Mouse (Mus musculus) intestine, embryonic 14.5 days (tissue): ENCODE results near the gene Dnajb6. TPM values are rescaled to one million over a fixed set of nuclear protein-coding genes. Genes with fewer than 3 reads are reported as not detected.

Experiments
- ATAC-seq: fragments of 200-750 bp; cut with Nextera tagmentation; replicated peaks from 2 replicates; pipeline ENCODE4 v1.8.0; 2017; ENCODE audit warnings: low read depth, moderate number of reproducible peaks, moderate TSS enrichment, moderate library complexity; ENCODE audit not compliant: low FRiP score, low TSS enrichment
- DNase-seq: peaks from one replicate; pipeline ENCODE4 v3.0.0-alpha.2; 2018; ENCODE audit warnings: low spot score
- H3K27ac ChIP-seq: fragments of 300-500 bp; sonication (generic); 2 replicates; pipeline ENCODE4 v1.5.1; 2014; ENCODE audit warnings: low read depth, mild to moderate bottlenecking, control low read depth
- H3K27me3 ChIP-seq: fragments of 300-500 bp; sonication (generic); replicated peaks from 2 replicates; pipeline ENCODE4 v1.6.1; 2014; ENCODE audit warnings: low read length, control low read depth; ENCODE audit not compliant: control insufficient read depth, insufficient read depth
- H3K36me3 ChIP-seq: fragments of 300-500 bp; sonication (generic); 2 replicates; pipeline ENCODE4 v1.6.1; 2014; ENCODE audit warnings: low read length, control low read depth; ENCODE audit not compliant: control insufficient read depth, insufficient read depth
- H3K4me1 ChIP-seq: fragments of 300-500 bp; sonication (generic); replicated peaks from 2 replicates; pipeline ENCODE4 v1.6.1; 2014; ENCODE audit warnings: low read length, control low read depth, mixed read lengths; ENCODE audit not compliant: control insufficient read depth, insufficient read depth
- H3K4me2 ChIP-seq: fragments of 300-500 bp; sonication (generic); 2 replicates; pipeline ENCODE4 v1.6.1; 2014; ENCODE audit warnings: low read length
- H3K4me3 ChIP-seq: fragments of 300-500 bp; sonication (generic); 2 replicates; pipeline ENCODE4 v1.5.1; 2014; ENCODE audit warnings: low read depth, low read length, control low read depth, mixed read lengths
- H3K9ac ChIP-seq: fragments of 300-500 bp; sonication (generic); 2 replicates; pipeline ENCODE4 v1.6.1; 2014; ENCODE audit warnings: mild to moderate bottlenecking, low read length
- H3K9me3 ChIP-seq: fragments of 300-500 bp; sonication (generic); 2 replicates; pipeline ENCODE4 v1.6.1; 2016; ENCODE audit warnings: low read length, control low read depth; ENCODE audit not compliant: control insufficient read depth
- WGBS: fragments of 180-500 bp; shearing (Covaris S2); extraction: QIAGEN DNeasy Blood & Tissue Kit; methylation state at CpG from one replicate; pipeline ENCODE4 v1.1.7; 2014; 5-methylcytosine and 5-hydroxymethylcytosine counted together
- polyA plus RNA-seq: library from polyadenylated mRNA; unstranded; fragments of >200 nt; fragmentation: Nextera tagmentation; extraction: Ambion mirVana; gene quantifications from 2 replicates; pipeline ENCODE4 v1.2.1, GENCODE M21; 2014

Gene Dnajb6
- 124 and 135 TPM in 2 replicates for polyA plus RNA-seq

- H3K4me1 ChIP-seq: peaks cover 14% of the 10 kb centered on the region
- H3K27me3 ChIP-seq: no peaks in the 10 kb centered on the region
- H3K4me3 ChIP-seq: peak within 1 kb of the TSS; percentile 51
- no peaks in the 10 kb centered on the region for H3K9me3 ChIP-seq
- peak within 1 kb of the TSS; percentile 98 for H3K27ac ChIP-seq
- peak within 1 kb of the TSS; percentile 78 for H3K4me2 ChIP-seq
- peak; percentile 98 for DNase-seq
- no peaks in the 10 kb centered on the region for H3K36me3 ChIP-seq
- ATAC-seq: peak; percentile 95
- peak within 1 kb of the TSS; percentile 90 for H3K9ac ChIP-seq
- under 1% methylated on average over 46 of the region's 46 CpGs for WGBS
These were observed at the start of gene Dnajb6, which contains the start of gene Gm5129 for GRCm38 (mm10) chr5:29735557-29736061. Gene Dnajb6 (plus strand): TSS chr5:29735688. Gene Gm5129 (minus strand): TSS chr5:29735936.

- Histone ChIP-seq H3K27ac (no peak overlapping the region), H3K4me3 (no peak overlapping the region), H3K9me3 (no peaks in the 10 kb centered on the region), H3K36me3 (no peaks in the 10 kb centered on the region), H3K27me3 (no peaks in the 10 kb centered on the region), H3K9ac (no peak overlapping the region), H3K4me2 (no peak overlapping the region), H3K4me1 (no peaks in the 10 kb centered on the region)
- WGBS: 64% methylated on average over 3 of the region's 3 CpGs
- DNase-seq (peak; percentile 59), ATAC-seq (no peak; the same call in 1 of the 2 replicates)
These were observed 47.8 kb upstream of the Dnajb6 start for GRCm38 (mm10) chr5:29687671-29688070.

GRCm38 (mm10) chr5:29688352-29688751 is 47.1 kb upstream of the Dnajb6 start:
- Histone ChIP-seq H3K9me3 (no peaks in the 10 kb centered on the region), H3K27me3 (no peaks in the 10 kb centered on the region), H3K4me3 (no peak overlapping the region), H3K9ac (no peak overlapping the region), H3K4me1 (no peaks in the 10 kb centered on the region), H3K27ac (no peak overlapping the region), H3K36me3 (no peaks in the 10 kb centered on the region), H3K4me2 (no peak overlapping the region)
- ATAC-seq (no peak), DNase-seq (no peak)
- WGBS: 55% methylated on average over 7 of the region's 7 CpGs

- peak; percentile 81 for ATAC-seq
These were observed 37.0 kb upstream of the Dnajb6 start for GRCm38 (mm10) chr5:29698493-29698892.

GRCm38 (mm10) chr5:29699520-29700202 is 35.8 kb upstream of the Dnajb6 start:
- ATAC-seq: no peak
- DNase-seq: no peak
- Histone ChIP-seq H3K9ac (no peak overlapping the region), H3K36me3 (no peaks in the 10 kb centered on the region), H3K27me3 (no peaks in the 10 kb centered on the region), H3K27ac (no peak overlapping the region), H3K9me3 (no peaks in the 10 kb centered on the region), H3K4me2 (no peak overlapping the region), H3K4me3 (no peak overlapping the region), H3K4me1 (no peaks in the 10 kb centered on the region)
- 64% methylated on average over 2 of the region's 2 CpGs for WGBS

More at GRCm38 (mm10) chr5:29698493-29698892, 37.0 kb upstream of the Dnajb6 start:
- H3K4me2 ChIP-seq: no peak overlapping the region
- 73% methylated on average over 4 of the region's 4 CpGs for WGBS
- H3K4me3 ChIP-seq: no peak overlapping the region
- H3K4me1 ChIP-seq: no peaks in the 10 kb centered on the region
- H3K27me3 ChIP-seq: no peaks in the 10 kb centered on the region
- H3K9ac ChIP-seq: no peak overlapping the region
- DNase-seq: no peak
- H3K9me3 ChIP-seq: no peaks in the 10 kb centered on the region
- H3K36me3 ChIP-seq: no peaks in the 10 kb centered on the region
- H3K27ac ChIP-seq: no peak overlapping the region

GRCm38 (mm10) chr5:29707241-29707640 is 28.2 kb upstream of the Dnajb6 start:
- no peaks in the 10 kb centered on the region for H3K4me1 ChIP-seq
- no peak for DNase-seq

GRCm38 (mm10) chr5:29708258-29708657 is 27.2 kb upstream of the Dnajb6 start:
- Histone ChIP-seq H3K9me3 (no peaks in the 10 kb centered on the region), H3K36me3 (no peaks in the 10 kb centered on the region), H3K27me3 (no peaks in the 10 kb centered on the region), H3K27ac (peak overlapping the region; percentile 34; the same call in 1 of the 2 replicates), H3K4me3 (no peak overlapping the region), H3K4me2 (no peak overlapping the region), H3K9ac (no peak overlapping the region), H3K4me1 (no peaks in the 10 kb centered on the region)
- DNase-seq (peak; percentile 65), ATAC-seq (peak; percentile 92)
- 6% methylated on average over 5 of the region's 5 CpGs for WGBS

More at GRCm38 (mm10) chr5:29707241-29707640, 28.2 kb upstream of the Dnajb6 start:
- Histone ChIP-seq H3K4me2 (no peak overlapping the region), H3K9me3 (no peaks in the 10 kb centered on the region), H3K9ac (no peak overlapping the region), H3K27ac (no peak overlapping the region), H3K27me3 (no peaks in the 10 kb centered on the region), H3K4me3 (no peak overlapping the region), H3K36me3 (no peaks in the 10 kb centered on the region)
- WGBS: 87% methylated on average over 4 of the region's 4 CpGs
- no peak for ATAC-seq

- Histone ChIP-seq H3K27me3 (no peaks in the 10 kb centered on the region), H3K4me2 (no peak overlapping the region), H3K9ac (no peak overlapping the region), H3K4me1 (no peaks in the 10 kb centered on the region), H3K36me3 (no peaks in the 10 kb centered on the region), H3K9me3 (no peaks in the 10 kb centered on the region), H3K4me3 (no peak overlapping the region), H3K27ac (no peak overlapping the region)
- DNase-seq (no peak), ATAC-seq (no peak)
These were observed 23.9 kb upstream of the Dnajb6 start for GRCm38 (mm10) chr5:29711631-29712030.

GRCm38 (mm10) chr5:29712906-29713305 is 22.6 kb upstream of the Dnajb6 start:
- Histone ChIP-seq H3K36me3 (no peaks in the 10 kb centered on the region), H3K27me3 (no peaks in the 10 kb centered on the region), H3K9ac (no peak overlapping the region), H3K4me1 (no peaks in the 10 kb centered on the region), H3K4me2 (no peak overlapping the region), H3K9me3 (no peaks in the 10 kb centered on the region), H3K27ac (no peak overlapping the region), H3K4me3 (no peak overlapping the region)
- DNase-seq: no peak
- ATAC-seq: no peak
- 41% methylated on average over 1 of the region's 1 CpGs for WGBS
